Mouse (Mus musculus) bone marrow macrophage, adult 2 months (primary cell): ENCODE measurements around the gene Trpc2.

ENCODE experiments used
- CTCF ChIP-seq: IDR thresholded peaks from 2 replicates; pipeline ENCODE4 v1.5.1; 2012; ENCODE audit warnings: low read depth, mild to moderate bottlenecking, low read length, moderate library complexity
- POLR2A ChIP-seq: IDR thresholded peaks from 2 replicates; pipeline ENCODE4 v1.6.1; 2012; ENCODE audit warnings: mild to moderate bottlenecking, low read depth, low read length, borderline replicate concordance

DNA sequence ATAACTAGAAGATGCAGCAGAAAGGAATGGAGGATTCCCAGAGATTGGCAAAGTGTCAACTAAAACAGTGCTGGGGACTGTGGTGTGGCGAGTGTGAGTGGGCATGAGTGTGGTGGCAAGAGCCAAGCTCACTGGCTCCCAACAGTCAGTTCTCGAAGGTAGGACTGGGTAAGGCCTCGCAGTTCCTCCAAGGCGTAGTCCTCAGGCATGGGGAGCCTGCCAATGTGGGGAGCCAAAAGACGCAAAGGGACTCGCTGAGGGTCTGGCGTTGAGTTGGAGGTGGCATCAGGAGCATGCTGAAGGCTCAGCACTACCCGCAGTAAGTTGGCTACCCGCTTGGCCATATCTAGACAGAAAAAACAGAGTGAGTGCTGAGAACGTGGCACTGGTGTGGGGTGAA is 37.4 kb downstream of the Trpc2 start:
- TF ChIP-seq POLR2A (no peak), CTCF (no peak)
